Mouse (Mus musculus) megakaryocyte, embryonic 14.5 days (primary cell): ENCODE results near the gene Gpr21. TPM values are rescaled to one million over a fixed set of nuclear protein-coding genes. Genes with fewer than 3 reads are reported as not detected.
"Not testable (repeated sequence)": the region's sequence is repeated elsewhere in the genome, so short reads cannot be mapped to it uniquely, and the experiment has no call there.

ENCODE experiments used
- H3K27me3 ChIP-seq: replicated peaks from 2 replicates; pipeline ENCODE3; 2012; ENCODE audit warnings: inconsistent platforms
- H3K36me3 ChIP-seq: replicated peaks from 2 replicates; pipeline ENCODE3; 2012; ENCODE audit warnings: low read length, inconsistent platforms, mixed read lengths
- H3K4me1 ChIP-seq: 2 replicates; pipeline ENCODE4 v1.6.1; 2012; ENCODE audit warnings: inconsistent platforms
- H3K4me3 ChIP-seq: replicated peaks from 2 replicates; pipeline ENCODE3; 2012; ENCODE audit warnings: moderate library complexity, mild to moderate bottlenecking, inconsistent platforms
- H3K9me3 ChIP-seq: 2 replicates; pipeline ENCODE4 v1.6.1; 2012; ENCODE audit warnings: inconsistent platforms
- FLI1 ChIP-seq: IDR thresholded peaks from 2 replicates; pipeline ENCODE4 v1.6.1; 2012; ENCODE audit warnings: low read length, inconsistent platforms, mixed read lengths
- GATA1 ChIP-seq: IDR thresholded peaks from 3 replicates; pipeline ENCODE4 v1.6.1; 2012; ENCODE audit warnings: mixed read lengths, low read length, inconsistent platforms, borderline replicate concordance
- polyA plus RNA-seq: library from polyadenylated mRNA; stranded (reverse); fragments of >175 nt; gene quantifications from 2 replicates; pipeline ENCODE4 v1.2.3, GENCODE M21; 2012; ENCODE audit warnings: low replicate concordance; ENCODE audit not compliant: insufficient read depth

Gpr21 gene
- not detected in 2 replicates for polyA plus RNA-seq

GRCm38 (mm10) chr2:37516030-37516710 lies at the start of gene Gpr21:
Gene Gpr21 (plus strand): TSS chr2:37516332.
- Histone ChIP-seq H3K36me3 (peaks cover 59% of the 10 kb centered on the region), H3K4me1 (peaks cover 44% of the 10 kb centered on the region), H3K4me3 (no peak within 1 kb of the TSS), H3K9me3 (no peaks in the 10 kb centered on the region), H3K27me3 (no peaks in the 10 kb centered on the region)
- no peak for TF ChIP-seq GATA1
- no peak for TF ChIP-seq FLI1

DNA sequence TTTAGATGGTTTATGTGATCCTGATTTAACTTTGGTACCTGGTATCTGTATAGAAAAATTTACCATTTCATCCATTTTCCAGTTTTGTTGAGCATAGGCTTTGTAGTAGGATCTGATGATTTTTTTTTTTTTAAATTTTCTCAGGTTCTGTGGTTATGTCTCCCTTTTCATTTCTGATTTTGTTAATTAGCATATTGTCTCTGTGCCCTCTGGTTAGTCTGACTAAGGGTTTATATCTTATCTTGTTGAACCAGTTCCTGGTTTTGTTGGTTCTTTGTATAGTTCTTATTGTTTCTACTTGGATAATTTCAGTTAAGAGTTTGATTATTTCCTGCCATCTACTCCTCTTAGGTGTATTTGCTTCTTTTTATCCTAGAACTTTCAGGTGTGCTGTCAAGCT lies 36.6 kb upstream of the Gpr21 start:
- TF ChIP-seq GATA1 (no peak), FLI1 (no peak)
- H3K9me3 ChIP-seq = no peaks in the 10 kb centered on the region
- peaks cover 59% of the 10 kb centered on the region for H3K36me3 ChIP-seq
- no peak overlapping the region for H3K4me3 ChIP-seq
- no peaks in the 10 kb centered on the region for H3K27me3 ChIP-seq
- peaks cover 9% of the 10 kb centered on the region; the same call in 1 of the 2 replicates for H3K4me1 ChIP-seq

DNA sequence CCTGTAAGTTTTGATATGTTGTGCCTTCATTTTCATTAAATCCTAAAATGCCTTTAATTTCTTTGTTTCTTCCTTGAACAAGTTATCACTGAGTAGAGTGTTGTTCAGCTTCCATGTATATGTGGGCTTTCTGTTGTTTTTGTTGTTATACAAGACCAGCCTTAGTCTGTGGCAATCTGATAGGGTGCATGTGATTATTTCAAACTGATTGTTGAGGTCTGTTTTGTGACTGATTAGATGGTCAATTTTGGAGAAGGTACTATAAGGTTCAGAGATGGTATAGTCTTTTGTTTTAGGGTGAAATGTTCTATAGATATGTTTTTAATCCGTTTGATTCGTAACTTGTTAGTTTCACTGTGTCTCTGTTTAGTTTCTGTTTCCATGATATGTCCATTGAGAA lies 36.1 kb upstream of the Gpr21 start:
- TF ChIP-seq GATA1 (no peak), FLI1 (no peak)
- H3K9me3 ChIP-seq = no peaks in the 10 kb centered on the region
- H3K4me3 ChIP-seq = no peak overlapping the region
- H3K27me3 ChIP-seq = no peaks in the 10 kb centered on the region
- H3K4me1 ChIP-seq = peaks cover 9% of the 10 kb centered on the region; the same call in 1 of the 2 replicates
- H3K36me3 ChIP-seq = peaks cover 60% of the 10 kb centered on the region

DNA sequence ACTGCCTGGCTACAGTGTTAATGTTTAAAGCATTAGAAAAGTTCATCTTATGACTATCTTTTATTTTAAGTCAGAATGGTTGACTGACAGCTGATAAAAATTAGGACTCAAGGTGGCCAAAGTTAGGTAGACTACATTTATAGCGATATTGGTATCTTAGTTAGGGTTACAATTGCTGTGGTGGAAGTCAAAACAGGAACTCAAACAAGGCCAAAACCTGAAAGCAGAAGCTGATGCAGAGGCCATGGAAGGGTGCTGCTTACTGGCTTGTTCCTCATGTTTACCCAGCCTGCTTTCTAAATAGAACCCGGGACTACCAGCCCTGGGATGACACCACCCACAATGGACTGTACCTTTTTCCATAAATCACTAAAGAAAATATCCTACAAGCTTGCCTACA lies 32.0 kb upstream of the Gpr21 start:
- TF ChIP-seq FLI1 (no peak), GATA1 (no peak)
- Histone ChIP-seq H3K4me1 (peaks cover 9% of the 10 kb centered on the region; the same call in 1 of the 2 replicates), H3K9me3 (no peaks in the 10 kb centered on the region), H3K4me3 (no peak overlapping the region), H3K36me3 (peaks cover 67% of the 10 kb centered on the region), H3K27me3 (no peaks in the 10 kb centered on the region)

- TF ChIP-seq FLI1 (no peak), GATA1 (no peak)
- Histone ChIP-seq H3K27me3 (no peaks in the 10 kb centered on the region), H3K4me1 (peaks cover 5% of the 10 kb centered on the region; the same call in 1 of the 2 replicates), H3K4me3 (no peak overlapping the region), H3K9me3 (no peaks in the 10 kb centered on the region), H3K36me3 (peaks cover 77% of the 10 kb centered on the region)
Observed at GRCm38 (mm10) chr2:37485370-37485769, 30.8 kb upstream of the Gpr21 start.

- H3K36me3 ChIP-seq = peaks cover 81% of the 10 kb centered on the region
- no peaks in the 10 kb centered on the region; the same call in 1 of the 2 replicates for H3K4me1 ChIP-seq
- no peak overlapping the region for H3K4me3 ChIP-seq
- no peaks in the 10 kb centered on the region for H3K27me3 ChIP-seq
- TF ChIP-seq GATA1 = no peak
- no peak for TF ChIP-seq FLI1
- H3K9me3 ChIP-seq = no peaks in the 10 kb centered on the region
Observed at GRCm38 (mm10) chr2:37486408-37486807, 29.7 kb upstream of the Gpr21 start.

GRCm38 (mm10) chr2:37488956-37489355 lies 27.2 kb upstream of the Gpr21 start:
- Histone ChIP-seq H3K4me1 (no peaks in the 10 kb centered on the region), H3K36me3 (peaks cover 90% of the 10 kb centered on the region), H3K27me3 (no peaks in the 10 kb centered on the region), H3K9me3 (no peaks in the 10 kb centered on the region), H3K4me3 (no peak overlapping the region)
- TF ChIP-seq GATA1 = no peak
- no peak for TF ChIP-seq FLI1

DNA sequence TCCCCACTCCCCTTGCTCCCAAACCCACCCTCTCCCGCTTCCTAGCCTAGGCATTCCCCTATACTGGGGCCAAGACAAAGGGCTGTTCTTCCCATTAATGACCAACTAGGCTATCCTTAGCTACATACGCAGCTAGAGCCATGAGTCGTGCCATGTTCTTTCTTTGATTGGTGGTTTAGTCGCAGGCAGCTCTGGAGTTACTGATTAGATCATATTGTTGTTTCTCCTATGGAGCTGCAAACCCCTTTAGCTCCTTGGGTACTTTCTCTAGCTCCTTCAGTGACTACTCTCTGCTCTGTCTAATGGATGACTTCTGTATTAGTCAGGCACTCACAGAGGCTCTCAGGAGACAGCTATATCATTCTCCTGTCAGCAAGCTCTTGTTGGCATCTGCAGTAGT lies 18.8 kb upstream of the Gpr21 start:
- Histone ChIP-seq H3K4me1 (no peaks in the 10 kb centered on the region), H3K9me3 (no peaks in the 10 kb centered on the region), H3K4me3 (no peak overlapping the region), H3K36me3 (peaks cover 75% of the 10 kb centered on the region), H3K27me3 (no peaks in the 10 kb centered on the region)
- no peak for TF ChIP-seq GATA1
- TF ChIP-seq FLI1 = no peak

DNA sequence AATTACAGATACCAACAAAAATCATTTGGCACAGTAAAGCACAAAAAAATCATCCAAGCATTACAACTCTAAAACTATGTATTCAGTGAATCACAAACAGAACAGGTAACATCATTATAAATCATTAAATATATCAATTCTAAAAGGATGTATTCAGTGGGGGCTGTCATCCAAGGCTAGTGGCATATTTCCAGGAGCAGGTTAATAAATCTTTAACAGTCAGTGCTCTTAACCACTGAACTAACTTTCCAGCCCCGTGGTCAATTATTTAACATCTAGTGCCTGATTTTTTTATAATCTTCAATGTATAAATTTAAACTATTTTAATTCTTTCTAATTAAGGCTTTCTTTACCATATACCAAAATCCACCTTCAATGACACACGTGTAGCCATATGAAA lies 10.3 kb upstream of the Gpr21 start:
- not testable (repeated sequence) for H3K4me1 ChIP-seq, H3K4me3 ChIP-seq, H3K27me3 ChIP-seq, H3K9me3 ChIP-seq
- H3K36me3 ChIP-seq = peaks cover 83% of the 10 kb centered on the region

- no peaks in the 10 kb centered on the region for H3K27me3 ChIP-seq
- TF ChIP-seq FLI1 (no peak), GATA1 (no peak)
- H3K4me1 ChIP-seq = peaks cover 31% of the 10 kb centered on the region
- H3K9me3 ChIP-seq = no peaks in the 10 kb centered on the region
- peaks cover 74% of the 10 kb centered on the region for H3K36me3 ChIP-seq
- H3K4me3 ChIP-seq = no peak overlapping the region
Observed at GRCm38 (mm10) chr2:37511134-37511901, 4.8 kb upstream of the Gpr21 start.
